Mouse (Mus musculus) thymus, adult 2 months (tissue): ENCODE measurements around the gene Gga1. TPM values are rescaled to one million over a fixed set of nuclear protein-coding genes. Genes with fewer than 3 reads are reported as not detected.

ENCODE experiments used
- DNase-seq: peaks from one replicate; pipeline ENCODE4 v3.0.0; 2021
- H3K27ac ChIP-seq: fragments of 200-500 bp; 2 replicates; pipeline ENCODE4 v1.5.1; 2012; ENCODE audit warnings: low read length, control low read depth; ENCODE audit not compliant: control insufficient read depth, insufficient read depth
- H3K27me3 ChIP-seq: fragments of 200-500 bp; 2 replicates; pipeline ENCODE4 v1.6.1; 2012; ENCODE audit warnings: mild to moderate bottlenecking, low read length, moderate library complexity, mixed read lengths; ENCODE audit not compliant: control insufficient read depth, insufficient read depth
- H3K36me3 ChIP-seq: fragments of 200-500 bp; 2 replicates; pipeline ENCODE4 v1.6.1; 2012; ENCODE audit warnings: mild to moderate bottlenecking, low read length, moderate library complexity; ENCODE audit not compliant: control insufficient read depth, insufficient read depth
- H3K4me1 ChIP-seq: fragments of 200-500 bp; replicated peaks from 2 replicates; pipeline ENCODE4 v1.6.1; 2012; ENCODE audit warnings: low read length; ENCODE audit not compliant: control insufficient read depth, insufficient read depth
- H3K4me3 ChIP-seq: fragments of 200-500 bp; 2 replicates; pipeline ENCODE4 v1.5.1; 2012; ENCODE audit warnings: mild to moderate bottlenecking, low read length, control low read depth, moderate library complexity; ENCODE audit not compliant: control insufficient read depth, insufficient read depth
- CTCF ChIP-seq: fragments of 200-500 bp; IDR thresholded peaks from 2 replicates; pipeline ENCODE4 v1.5.1; 2012; ENCODE audit warnings: mild to moderate bottlenecking, control low read depth, low read length, moderate library complexity, borderline replicate concordance; ENCODE audit not compliant: control insufficient read depth, poor library complexity, insufficient read depth; ENCODE audit errors: extremely low read depth
- POLR2A ChIP-seq: fragments of 200-500 bp; IDR thresholded peaks from 2 replicates; pipeline ENCODE4 v1.6.1; 2012; ENCODE audit warnings: mild to moderate bottlenecking, low read length, control low read depth, moderate library complexity; ENCODE audit not compliant: control insufficient read depth, poor library complexity, insufficient read depth; ENCODE audit errors: extremely low read depth
- WGBS: fragments of 180-500 bp; shearing (Covaris S2); methylation state at CpG from one replicate; pipeline ENCODE4 v1.1.7; 2018; 5-methylcytosine and 5-hydroxymethylcytosine counted together
- polyA plus RNA-seq: library from polyadenylated mRNA; depleted of rRNA; stranded (reverse); fragments of >200 nt; gene quantifications from 2 replicates; pipeline ENCODE4 v1.2.3, GENCODE M21; 2012; rRNA removed

The Gga1 gene
- polyA plus RNA-seq, 1 experiment: 137 TPM

DNA sequence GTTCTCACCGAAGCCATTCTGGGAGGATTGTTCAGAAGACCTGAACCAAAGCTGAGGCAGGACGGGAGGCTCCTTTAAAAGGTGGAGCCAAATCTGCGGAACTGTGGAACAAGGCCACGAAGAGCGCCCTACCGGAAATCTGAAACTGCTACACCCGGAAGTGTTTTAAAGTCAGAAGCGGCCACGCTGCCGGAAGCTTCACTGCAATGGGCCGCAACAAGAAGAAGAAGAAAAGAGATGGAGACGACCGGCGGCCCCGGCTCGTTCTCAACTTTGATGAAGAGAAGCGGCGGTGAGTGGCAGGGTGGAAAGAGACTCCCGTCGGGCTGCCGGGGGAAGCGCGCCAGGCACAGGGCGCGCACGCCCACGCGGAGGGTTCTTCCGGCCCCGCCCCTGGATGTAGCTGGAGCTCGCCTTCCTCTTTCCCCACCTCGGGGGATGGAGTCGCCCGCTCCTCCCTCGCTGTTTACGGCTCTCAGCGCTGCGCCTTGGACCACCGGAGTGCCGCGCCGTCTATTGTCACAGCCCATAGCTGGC is 57.9 kb downstream of the Gga1 start, which contains the start of gene Nol12:
Gene Nol12 (plus strand): TSS at position 150 of the 537 bp plus-strand sequence.
- Histone ChIP-seq H3K27ac (peak within 1 kb of the TSS; percentile 77), H3K4me1 (peaks cover 13% of the 10 kb centered on the region), H3K36me3 (peaks cover 9% of the 10 kb centered on the region), H3K4me3 (peak within 1 kb of the TSS; percentile 65), H3K27me3 (no peaks in the 10 kb centered on the region)
- peak; percentile 81 for DNase-seq
- peak; percentile 57 for TF ChIP-seq POLR2A
- 0 out of 2 replicates have a peak, but pooled peaks have one; percentile 22 for TF ChIP-seq CTCF
- WGBS: under 1% methylated on average over 42 of the region's 42 CpGs

- H3K4me1 ChIP-seq: peaks cover 9% of the 10 kb centered on the region
- TF ChIP-seq CTCF (no peak), POLR2A (no peak)
- H3K27ac ChIP-seq: no peak overlapping the region
- peaks cover 24% of the 10 kb centered on the region for H3K36me3 ChIP-seq
- no peak overlapping the region for H3K4me3 ChIP-seq
- 93% methylated on average over 12 of the region's 12 CpGs for WGBS
- H3K27me3 ChIP-seq: no peaks in the 10 kb centered on the region
- DNase-seq: no peak
Measured at GRCm38 (mm10) chr15:78936403-78936802, 59.4 kb downstream of the Gga1 start.

GRCm38 (mm10) chr15:78937311-78937710 is 60.3 kb downstream of the Gga1 start:
- peaks cover 28% of the 10 kb centered on the region for H3K36me3 ChIP-seq
- H3K4me1 ChIP-seq: peaks cover 6% of the 10 kb centered on the region
- no peaks in the 10 kb centered on the region for H3K27me3 ChIP-seq
- TF ChIP-seq CTCF (no peak), POLR2A (no peak)
- H3K4me3 ChIP-seq: no peak overlapping the region
- 95% methylated on average over 10 of the region's 10 CpGs for WGBS
- no peak for DNase-seq
- H3K27ac ChIP-seq: no peak overlapping the region

DNA sequence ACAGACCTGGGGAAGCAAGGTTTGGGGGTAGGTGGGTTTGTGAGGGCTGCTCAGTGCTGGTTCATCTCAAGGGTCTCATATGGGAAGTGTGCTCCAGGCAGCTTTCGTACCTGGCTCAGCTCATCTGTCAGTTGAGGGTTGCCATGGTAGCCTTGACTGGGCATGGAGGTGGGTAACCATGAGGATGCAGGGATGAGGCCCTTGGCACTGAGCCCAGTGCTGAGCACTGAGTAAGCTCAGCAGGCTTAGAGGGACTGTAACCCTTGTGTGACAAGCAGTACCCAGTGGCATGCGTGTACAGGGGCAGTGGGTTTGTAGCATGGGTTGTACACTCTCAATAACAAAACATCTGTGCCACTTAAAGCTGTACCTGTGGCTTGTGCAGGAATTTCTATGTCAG is 61.0 kb downstream of the Gga1 start:
- Histone ChIP-seq H3K27me3 (no peaks in the 10 kb centered on the region), H3K36me3 (peaks cover 28% of the 10 kb centered on the region), H3K4me3 (no peak overlapping the region), H3K4me1 (peaks cover 6% of the 10 kb centered on the region), H3K27ac (no peak overlapping the region)
- 98% methylated on average over 2 of the region's 2 CpGs for WGBS
- DNase-seq: no peak
- no peak for TF ChIP-seq POLR2A
- no peak for TF ChIP-seq CTCF

GRCm38 (mm10) chr15:78940325-78940724 is 63.3 kb downstream of the Gga1 start:
- Histone ChIP-seq H3K27me3 (no peaks in the 10 kb centered on the region), H3K36me3 (peaks cover 28% of the 10 kb centered on the region), H3K4me1 (peaks cover 6% of the 10 kb centered on the region), H3K27ac (no peak overlapping the region), H3K4me3 (no peak overlapping the region)
- no peak for DNase-seq
- TF ChIP-seq POLR2A: no peak
- no peak for TF ChIP-seq CTCF
- WGBS: 97% methylated on average over 13 of the region's 13 CpGs

DNA sequence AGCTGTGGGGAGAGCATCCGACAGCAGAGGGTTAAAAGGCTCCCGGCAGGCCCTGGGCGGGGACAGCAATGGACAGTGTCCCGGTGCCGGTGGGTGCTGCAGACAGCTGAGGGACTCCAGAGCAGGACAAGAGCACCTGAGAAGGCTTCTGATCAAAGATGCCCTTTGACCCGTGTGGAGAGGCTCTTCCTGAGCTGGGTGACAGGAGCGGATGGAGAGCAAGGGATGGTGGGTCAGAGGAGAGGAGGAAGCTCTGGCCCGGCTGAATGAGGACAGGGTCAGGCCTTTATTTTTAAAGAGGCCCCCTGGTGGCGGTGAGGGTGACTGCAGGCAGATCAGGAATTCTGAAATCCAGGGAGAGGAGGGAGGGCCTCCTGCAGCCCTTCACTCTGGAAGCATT is 65.7 kb downstream of the Gga1 start:
- 44% methylated on average over 9 of the region's 9 CpGs for WGBS
- H3K4me3 ChIP-seq: no peak overlapping the region
- peaks cover 23% of the 10 kb centered on the region for H3K36me3 ChIP-seq
- peak; percentile 63 for DNase-seq
- H3K27me3 ChIP-seq: peaks cover 9% of the 10 kb centered on the region
- TF ChIP-seq CTCF: peak; percentile 81; the same call in 1 of the 2 replicates
- no peak for TF ChIP-seq POLR2A
- H3K4me1 ChIP-seq: no peaks in the 10 kb centered on the region
- no peak overlapping the region for H3K27ac ChIP-seq

Other genes with a start within 250 kb of the Gga1 start
- gene Elfn2, start 158.4 kb upstream of the Gga1 start, polyA plus RNA-seq: 4.7 and 8.4 TPM in 2 replicates
- 97.5 and 110 TPM in 2 replicates for gene Mfng, start 103.7 kb upstream of the Gga1 start, polyA plus RNA-seq
- gene Card10, start 74.1 kb upstream of the Gga1 start, polyA plus RNA-seq: 12.6 and 13.0 TPM in 2 replicates
- 8.1 and 12.5 TPM in 2 replicates for gene Cdc42ep1, start 34.6 kb upstream of the Gga1 start, polyA plus RNA-seq
- gene Lgals2, start 21.7 kb upstream of the Gga1 start, polyA plus RNA-seq: 2.9 and 4.8 TPM in 2 replicates
- 0.08 and 0.14 TPM in 2 replicates for gene Gm49510, start 22.5 kb downstream of the Gga1 start, polyA plus RNA-seq
- gene Sh3bp1, start 22.6 kb downstream of the Gga1 start, polyA plus RNA-seq: 371 and 412 TPM in 2 replicates
- 72.0 and 94.8 TPM in 2 replicates for gene Pdxp, start 36.7 kb downstream of the Gga1 start, polyA plus RNA-seq
- gene Lgals1, start 49.5 kb downstream of the Gga1 start, polyA plus RNA-seq: 359 and 428 TPM in 2 replicates
- 26.8 and 27.9 TPM in 2 replicates for gene Nol12, start 57.7 kb downstream of the Gga1 start, polyA plus RNA-seq
- 52.2 and 70.7 TPM in 2 replicates for gene Triobp, start 70.5 kb downstream of the Gga1 start, polyA plus RNA-seq
- gene H1f0, start 151.3 kb downstream of the Gga1 start, polyA plus RNA-seq: 35.7 and 52.0 TPM in 2 replicates
- gene Galr3, start 164.7 kb downstream of the Gga1 start, polyA plus RNA-seq: 0.71 and 1.6 TPM in 2 replicates
- gene Ankrd54, start 185.7 kb downstream of the Gga1 start, polyA plus RNA-seq: 171 and 181 TPM in 2 replicates
- gene Eif3l, start 198.0 kb downstream of the Gga1 start, polyA plus RNA-seq: 205 and 212 TPM in 2 replicates
- 46.1 and 47.3 TPM in 2 replicates for gene Micall1, start 231.7 kb downstream of the Gga1 start, polyA plus RNA-seq